Mouse (Mus musculus) myocyte (in vitro differentiated cells): ENCODE results near the gene Kif1bp. TPM values are rescaled to one million over a fixed set of nuclear protein-coding genes. Genes with fewer than 3 reads are reported as not detected.

ENCODE experiments used
- H3K27me3 ChIP-seq: one replicate; pipeline ENCODE4 v1.6.1; 2011; ENCODE audit not compliant: control insufficient read depth, insufficient read depth, insufficient read length
- H3K36me3 ChIP-seq: one replicate; pipeline ENCODE4 v1.6.1; 2011; ENCODE audit not compliant: control insufficient read depth, insufficient read depth
- H3K4me2 ChIP-seq: one replicate; pipeline ENCODE4 v1.6.1; 2011; ENCODE audit warnings: low read depth, control low read depth
- H3K4me3 ChIP-seq: one replicate; pipeline ENCODE4 v1.5.1; 2011; ENCODE audit warnings: mild to moderate bottlenecking, control low read depth, moderate library complexity
- H3K79me2 ChIP-seq: one replicate; pipeline ENCODE4 v1.6.1; 2011; ENCODE audit not compliant: control insufficient read depth, insufficient read depth
- H3ac ChIP-seq: one replicate; pipeline ENCODE4 v1.6.1; 2011; ENCODE audit not compliant: control insufficient read depth, insufficient read length
- CEBPB ChIP-seq: IDR thresholded peaks from 2 replicates; pipeline ENCODE4 v1.6.1; 2011; ENCODE audit warnings: mild to moderate bottlenecking, moderate library complexity; ENCODE audit not compliant: poor library complexity, insufficient read depth, severe bottlenecking
- E2F4 ChIP-seq: IDR thresholded peaks from one replicate; pipeline ENCODE4 v1.6.1; 2011; ENCODE audit warnings: mild to moderate bottlenecking, control low read depth, moderate library complexity; ENCODE audit not compliant: insufficient read depth
- MAX ChIP-seq: IDR thresholded peaks from one replicate; pipeline ENCODE4 v1.6.1; 2011; ENCODE audit warnings: low read depth, mild to moderate bottlenecking, control low read depth
- MYOD1 ChIP-seq, 3 experiments: IDR thresholded peaks; one replicate each; pipeline ENCODE4 v1.6.1; 2011; ENCODE audit warnings: control low read depth in 2 of 3, low read depth in 2 of 3, mild to moderate bottlenecking in 2 of 3, moderate library complexity in 1 of 3; ENCODE audit not compliant: insufficient read length in 2 of 3, control insufficient read depth in 1 of 3
- MYOG ChIP-seq, 3 experiments: IDR thresholded peaks; one replicate each; pipeline ENCODE4 v1.6.1; 2011; ENCODE audit warnings: control low read depth in 2 of 3, low read depth in 2 of 3, mild to moderate bottlenecking in 2 of 3; ENCODE audit not compliant: insufficient read length in 2 of 3, control insufficient read depth in 1 of 3, insufficient read depth in 1 of 3
- POLR2A ChIP-seq: IDR thresholded peaks from one replicate; pipeline ENCODE4 v1.6.1; 2011; ENCODE audit warnings: low read depth, mild to moderate bottlenecking, control low read depth, moderate library complexity; ENCODE audit not compliant: insufficient read length
- POLR2AphosphoS2 ChIP-seq: IDR thresholded peaks from one replicate; pipeline ENCODE4 v1.6.1; 2011; ENCODE audit warnings: low read depth, control low read depth; ENCODE audit not compliant: insufficient read length
- REST ChIP-seq: IDR thresholded peaks from one replicate; pipeline ENCODE4 v1.6.1; 2011; ENCODE audit warnings: mild to moderate bottlenecking, control low read depth, moderate library complexity; ENCODE audit not compliant: insufficient read depth, insufficient read length
- SRF ChIP-seq: IDR thresholded peaks from one replicate; pipeline ENCODE4 v1.6.1; 2011; ENCODE audit warnings: low read depth; ENCODE audit not compliant: control insufficient read depth, insufficient read length
- TCF12 ChIP-seq: IDR thresholded peaks from one replicate; pipeline ENCODE4 v1.6.1; 2011; ENCODE audit warnings: mild to moderate bottlenecking, control low read depth; ENCODE audit not compliant: poor library complexity, insufficient read depth, severe bottlenecking
- TCF3 ChIP-seq: IDR thresholded peaks from one replicate; pipeline ENCODE4 v1.6.1; 2011; ENCODE audit warnings: low read depth, control low read depth; ENCODE audit not compliant: insufficient read length
- USF1 ChIP-seq: IDR thresholded peaks from one replicate; pipeline ENCODE4 v1.6.1; 2011; ENCODE audit warnings: low read depth, mild to moderate bottlenecking, control low read depth, moderate library complexity
- polyA plus RNA-seq: library from polyadenylated mRNA; unstranded; fragments of >200 nt; fragmentation: generic; extraction: Trizol; gene quantifications from one replicate; pipeline ENCODE4 v1.2.1, GENCODE M21; 2012; ENCODE audit warnings: missing spikeins

Gene Kif1bp
- polyA plus RNA-seq, 1 experiment, result 31.2 TPM

- Histone ChIP-seq H3K4me3 (no peak overlapping the region), H3ac (no peak overlapping the region), H3K36me3 (no peaks in the 10 kb centered on the region), H3K4me2 (no peak overlapping the region), H3K79me2 (no peaks in the 10 kb centered on the region), H3K27me3 (peaks cover 30% of the 10 kb centered on the region)
- TF ChIP-seq TCF12 (no peak), MYOD1 (IDR thresholded peaks at IDR 0.05; ENCODE audit: control insufficient read depth in 1 of 3, insufficient read length in 2 of 3, low read depth in 2 of 3) (no peak), SRF (no peak), E2F4 (no peak), REST (no peak), TCF3 (no peak), POLR2A (no peak), MAX (no peak), USF1 (no peak), MYOG (IDR thresholded peaks at IDR 0.05; ENCODE audit: control insufficient read depth in 1 of 3, insufficient read depth in 1 of 3, insufficient read length in 2 of 3, low read depth in 2 of 3) (no peak), CEBPB (no peak)
Observed at GRCm38 (mm10) chr10:62520911-62521310, 57.3 kb downstream of the Kif1bp start.

GRCm38 (mm10) chr10:62517511-62517910 is 60.7 kb downstream of the Kif1bp start:
- Histone ChIP-seq H3K27me3 (peaks cover 29% of the 10 kb centered on the region), H3K4me3 (no peak overlapping the region), H3K4me2 (no peak overlapping the region), H3ac (no peak overlapping the region), H3K79me2 (no peaks in the 10 kb centered on the region), H3K36me3 (no peaks in the 10 kb centered on the region)
- TF ChIP-seq CEBPB, result no peak
- TF ChIP-seq USF1, result no peak
- TF ChIP-seq MYOD1 (IDR thresholded peaks at IDR 0.05; ENCODE audit: control insufficient read depth in 1 of 3, insufficient read length in 2 of 3, low read depth in 2 of 3), result no peak

GRCm38 (mm10) chr10:62512855-62513254 is 65.4 kb downstream of the Kif1bp start:
- Histone ChIP-seq H3K36me3 (no peaks in the 10 kb centered on the region), H3K4me2 (no peak overlapping the region), H3K4me3 (no peak overlapping the region), H3ac (no peak overlapping the region), H3K27me3 (peaks cover 16% of the 10 kb centered on the region), H3K79me2 (no peaks in the 10 kb centered on the region)
- TF ChIP-seq REST (no peak), SRF (no peak), MYOD1 (IDR thresholded peaks at IDR 0.05; ENCODE audit: control insufficient read depth in 1 of 3, insufficient read length in 2 of 3, low read depth in 2 of 3) (no peak), MAX (no peak), CEBPB (no peak), E2F4 (no peak), TCF3 (no peak), POLR2AphosphoS2 (no peak), USF1 (no peak), MYOG (IDR thresholded peaks at IDR 0.05; ENCODE audit: control insufficient read depth in 1 of 3, insufficient read depth in 1 of 3, insufficient read length in 2 of 3, low read depth in 2 of 3) (no peak), POLR2A (no peak), TCF12 (no peak)

- no peaks in the 10 kb centered on the region for H3K36me3 ChIP-seq
- H3K79me2 ChIP-seq, result no peaks in the 10 kb centered on the region
- no peak overlapping the region for H3K4me3 ChIP-seq
- no peak overlapping the region for H3K4me2 ChIP-seq
- peaks cover 16% of the 10 kb centered on the region for H3K27me3 ChIP-seq
- TF ChIP-seq E2F4 (no peak), POLR2A (no peak), SRF (no peak), POLR2AphosphoS2 (no peak)
- no peak overlapping the region for H3ac ChIP-seq
Observed at GRCm38 (mm10) chr10:62511528-62511927, 66.7 kb downstream of the Kif1bp start.

GRCm38 (mm10) chr10:62509032-62509656 is 69.1 kb downstream of the Kif1bp start:
- Histone ChIP-seq H3K4me2 (no peak overlapping the region), H3K4me3 (no peak overlapping the region), H3K27me3 (peaks cover 10% of the 10 kb centered on the region), H3ac (no peak overlapping the region), H3K36me3 (no peaks in the 10 kb centered on the region), H3K79me2 (no peaks in the 10 kb centered on the region)
- TF ChIP-seq MYOG (IDR thresholded peaks at IDR 0.05; ENCODE audit: control insufficient read depth in 1 of 3, insufficient read depth in 1 of 3, insufficient read length in 2 of 3, low read depth in 2 of 3) (no peak), CEBPB (peak; percentile 62; the same call in 1 of the 2 replicates)

GRCm38 (mm10) chr10:62508459-62508858 is 69.8 kb downstream of the Kif1bp start:
- Histone ChIP-seq H3K79me2 (no peaks in the 10 kb centered on the region), H3K36me3 (no peaks in the 10 kb centered on the region), H3K27me3 (peaks cover 7% of the 10 kb centered on the region), H3K4me3 (peak overlapping the region; percentile 14), H3K4me2 (peak overlapping the region; percentile 75), H3ac (no peak overlapping the region)
- TF ChIP-seq SRF (no peak), USF1 (no peak), REST (no peak), MYOD1 (IDR thresholded peaks at IDR 0.05; ENCODE audit: control insufficient read depth in 1 of 3, insufficient read length in 2 of 3, low read depth in 2 of 3) (no peak), CEBPB (no peak), TCF3 (no peak), POLR2A (no peak), MYOG (IDR thresholded peaks at IDR 0.05; ENCODE audit: control insufficient read depth in 1 of 3, insufficient read depth in 1 of 3, insufficient read length in 2 of 3, low read depth in 2 of 3) (no peak), POLR2AphosphoS2 (no peak), TCF12 (no peak)
